Mouse (Mus musculus) bone marrow macrophage, adult 2 months (primary cell): Measurements from ENCODE around the gene Ell.

Experiments used
- CTCF ChIP-seq: IDR thresholded peaks from 2 replicates; pipeline ENCODE4 v1.5.1; 2012; ENCODE audit warnings: low read depth, mild to moderate bottlenecking, low read length, moderate library complexity
- POLR2A ChIP-seq: IDR thresholded peaks from 2 replicates; pipeline ENCODE4 v1.6.1; 2012; ENCODE audit warnings: mild to moderate bottlenecking, low read depth, low read length, borderline replicate concordance

DNA sequence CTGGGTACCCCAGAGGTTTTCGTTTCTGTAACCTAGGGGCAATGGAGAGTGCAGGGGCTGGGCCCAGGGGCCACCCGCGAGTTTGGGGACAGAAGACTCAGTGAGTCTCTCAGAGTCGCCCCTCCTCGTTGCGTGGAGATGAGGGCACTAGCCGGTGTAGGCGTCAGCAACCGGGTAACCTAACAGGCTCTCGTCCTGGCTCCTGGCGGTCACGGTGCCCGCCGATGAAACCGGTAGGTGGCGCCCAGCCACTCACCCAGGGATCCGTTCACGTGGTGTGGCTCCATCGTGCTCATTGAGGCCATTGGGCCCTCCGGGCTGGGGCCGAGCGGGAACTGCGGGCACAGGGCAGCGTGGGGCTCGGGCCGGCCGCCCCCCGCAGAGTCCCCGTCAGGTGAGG lies 59.0 kb downstream of the Ell start:
- no peak for TF ChIP-seq POLR2A
- TF ChIP-seq CTCF, result no peak
